ENCODE assay signal across 22 mouse cellular contexts in the genomic region with DNA sequence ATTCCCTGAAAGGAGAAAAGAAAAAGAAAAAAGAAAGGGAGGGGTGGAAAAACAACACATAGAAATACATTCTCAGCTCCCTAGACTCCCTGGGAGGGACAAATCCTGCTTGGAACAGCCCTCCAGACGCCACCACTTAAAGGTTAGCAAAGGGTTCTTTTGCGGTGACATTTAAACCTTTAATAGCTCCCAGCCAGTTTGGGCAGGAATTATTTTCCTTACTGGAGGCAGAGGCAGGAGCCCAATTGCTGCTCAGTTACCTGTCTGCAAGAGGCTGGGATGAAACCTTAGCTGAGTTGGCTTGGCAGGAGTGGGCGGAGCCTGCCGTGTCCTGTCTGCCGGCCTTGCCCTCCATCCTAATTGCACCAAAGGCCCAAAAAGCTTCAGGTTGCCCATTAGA.
DNase-seq lines count a peak whose midpoint lies in the region; ATAC-seq and TF ChIP-seq lines count a peak whose summit lies in the region.
"Had no signal": no experiment of that assay in that cellular context is flagged by ENCODE, and none has a peak within 500 bp of the region (broad histone marks: within the 10 kb centered on the region; RNA-seq: fewer than 3 reads in every experiment).

No protein-coding gene starts in this region.

- no peak overlapping the region for H3K4me3 ChIP-seq in lung, postnatal 0 days (ENCODE audit: low read depth, low read length)
- H3K4me3 ChIP-seq in embryonic facial prominence, embryonic 10.5 days: no peak overlapping the region
- no peak overlapping the region for H3K4me3 ChIP-seq in kidney, embryonic 16.5 days (ENCODE audit: low read length)
- H3K4me3 ChIP-seq in limb, embryonic 14.5 days (replicated peaks; ENCODE audit: low read length): no peak overlapping the region
- no peak overlapping the region for H3K4me3 ChIP-seq in hindbrain, embryonic 11.5 days (ENCODE audit: low read depth, low read length)
- H3K4me3 ChIP-seq in hindbrain, embryonic 10.5 days: no peak overlapping the region
- H3K4me3 ChIP-seq: forebrain, embryonic 12.5 days; liver, embryonic 13.5 days; midbrain, embryonic 12.5 days; neural tube, embryonic 12.5 days had no signal

- no peak overlapping the region for H3K4me2 ChIP-seq in lung, postnatal 0 days (replicated peaks; ENCODE audit: low read depth, low read length)
- H3K4me2 ChIP-seq in kidney, embryonic 16.5 days (replicated peaks; ENCODE audit: low read depth, low read length): no peak overlapping the region
- no peak overlapping the region for H3K4me2 ChIP-seq in limb, embryonic 14.5 days (replicated peaks; ENCODE audit: low read depth, low read length, severe bottlenecking)
- H3K4me2 ChIP-seq in hindbrain, embryonic 11.5 days (replicated peaks; ENCODE audit: low read depth, low read length): no peak overlapping the region
- H3K4me2 ChIP-seq: forebrain, embryonic 12.5 days; heart, embryonic 11.5 days; liver, embryonic 13.5 days; lung, embryonic 14.5 days; midbrain, embryonic 12.5 days; neural tube, embryonic 12.5 days had no signal

- H3K27me3 ChIP-seq in lung, postnatal 0 days (replicated peaks; ENCODE audit: insufficient read depth, low read length): no peaks in the 10 kb centered on the region
- H3K27me3 ChIP-seq in embryonic facial prominence, embryonic 10.5 days (replicated peaks; ENCODE audit: low read depth, poor library complexity, severe bottlenecking): no peaks in the 10 kb centered on the region
- H3K27me3 ChIP-seq in kidney, embryonic 16.5 days (ENCODE audit: insufficient read depth, low read length): no peaks in the 10 kb centered on the region
- H3K27me3 ChIP-seq in limb, embryonic 14.5 days (ENCODE audit: control insufficient read depth, insufficient read depth, low read length): no peaks in the 10 kb centered on the region
- no peaks in the 10 kb centered on the region for H3K27me3 ChIP-seq in hindbrain, embryonic 11.5 days (ENCODE audit: control insufficient read depth, insufficient read depth, low read length)
- H3K27me3 ChIP-seq in hindbrain, embryonic 10.5 days (ENCODE audit: insufficient read depth, poor library complexity, severe bottlenecking): no peaks in the 10 kb centered on the region
- H3K27me3 ChIP-seq: forebrain, embryonic 12.5 days; liver, embryonic 13.5 days; midbrain, embryonic 12.5 days; neural tube, embryonic 12.5 days had no signal

- DNase-seq in lung, postnatal 0 days (ENCODE audit: low spot score): no peak
- DNase-seq in lung, postnatal 14 days: no peak
- peak; percentile 75 for DNase-seq in embryonic facial prominence, embryonic 10.5 days (ENCODE audit: low spot score)
- no peak for DNase-seq in limb, embryonic 14.5 days (ENCODE audit: low spot score)
- DNase-seq in hindbrain, embryonic 11.5 days (ENCODE audit: low spot score): no peak
- no peak for DNase-seq in cerebellum, adult 9-11 months
- no peak for DNase-seq in hindbrain, embryonic 10.5 days (ENCODE audit: low spot score)
- DNase-seq: adrenal gland, postnatal 25 days; cerebellum, adult 11 months; cerebellum, postnatal 25 days; heart, postnatal 14 days; left cerebral cortex, postnatal 4 days; liver, embryonic 13.5 days; thymus, postnatal 4 days had no signal

- 49% methylated on average over 5 of the region's 5 CpGs for WGBS in lung, postnatal 0 days
- 36% methylated on average over 5 of the region's 5 CpGs for WGBS in embryonic facial prominence, embryonic 10.5 days
- 23% methylated on average over 5 of the region's 5 CpGs for WGBS in kidney, embryonic 16.5 days
- WGBS in limb, embryonic 14.5 days: 24% methylated on average over 5 of the region's 5 CpGs
- 63% methylated on average over 5 of the region's 5 CpGs for whole genome bisulfite sequencing in hindbrain, embryonic 11.5 days
- 61% methylated on average over 5 of the region's 5 CpGs for WGBS in hindbrain, embryonic 10.5 days

- no peaks in the 10 kb centered on the region for H3K9me3 ChIP-seq in lung, postnatal 0 days (ENCODE audit: low read length)
- no peaks in the 10 kb centered on the region for H3K9me3 ChIP-seq in embryonic facial prominence, embryonic 10.5 days
- no peaks in the 10 kb centered on the region for H3K9me3 ChIP-seq in kidney, embryonic 16.5 days (ENCODE audit: low read length)
- H3K9me3 ChIP-seq in limb, embryonic 14.5 days (ENCODE audit: control insufficient read depth, low read length): no peaks in the 10 kb centered on the region
- no peaks in the 10 kb centered on the region for H3K9me3 ChIP-seq in hindbrain, embryonic 11.5 days (ENCODE audit: control insufficient read depth, low read length)
- H3K9me3 ChIP-seq in hindbrain, embryonic 10.5 days: no peaks in the 10 kb centered on the region
- H3K9me3 ChIP-seq: forebrain, embryonic 12.5 days; liver, embryonic 13.5 days; midbrain, embryonic 12.5 days; neural tube, embryonic 12.5 days had no signal

- no peak for ATAC-seq in lung, postnatal 0 days
- ATAC-seq in kidney, embryonic 16.5 days (ENCODE audit: low FRiP score, low TSS enrichment): peak; percentile 39; the same call in 1 of the 2 replicates
- peak; percentile 26; the same call in 1 of the 2 replicates for ATAC-seq in limb, embryonic 14.5 days (ENCODE audit: low FRiP score, low read depth)
- ATAC-seq in hindbrain, embryonic 11.5 days (ENCODE audit: low FRiP score): no peak
- ATAC-seq: hindbrain, embryonic 16.5 days; intestine, embryonic 16.5 days had no signal

- no peak for TF ChIP-seq POLR2A in limb, embryonic 14.5 days (IDR thresholded peaks at IDR 0.05; ENCODE audit: borderline replicate concordance, extremely low read depth, insufficient read depth, insufficient read length)

- 0 out of 2 replicates have a peak overlapping the region, but pooled peaks have one; percentile 32 for H3K27ac ChIP-seq in lung, postnatal 0 days (ENCODE audit: low read length)
- no peak overlapping the region for H3K27ac ChIP-seq in embryonic facial prominence, embryonic 10.5 days (replicated peaks)
- H3K27ac ChIP-seq in kidney, embryonic 16.5 days (ENCODE audit: low read length): peak overlapping the region; percentile 37; the same call in 1 of the 2 replicates
- H3K27ac ChIP-seq in limb, embryonic 14.5 days (replicated peaks; ENCODE audit: low read depth, low read length): no peak overlapping the region
- H3K27ac ChIP-seq in hindbrain, embryonic 11.5 days (ENCODE audit: low read depth, low read length): no peak overlapping the region
- no peak overlapping the region for H3K27ac ChIP-seq in hindbrain, embryonic 10.5 days
- H3K27ac ChIP-seq: forebrain, embryonic 12.5 days; liver, embryonic 13.5 days; midbrain, embryonic 12.5 days; neural tube, embryonic 12.5 days had no signal

- H3K4me1 ChIP-seq in lung, postnatal 0 days (ENCODE audit: insufficient read depth, low read depth, low read length): no peaks in the 10 kb centered on the region
- peaks cover 18% of the 10 kb centered on the region for H3K4me1 ChIP-seq in embryonic facial prominence, embryonic 10.5 days
- peaks cover 10% of the 10 kb centered on the region; the same call in 1 of the 2 replicates for H3K4me1 ChIP-seq in kidney, embryonic 16.5 days (ENCODE audit: insufficient read depth, low read length)
- H3K4me1 ChIP-seq in limb, embryonic 14.5 days (ENCODE audit: control insufficient read depth, insufficient read depth, low read length): no peaks in the 10 kb centered on the region
- no peaks in the 10 kb centered on the region for H3K4me1 ChIP-seq in hindbrain, embryonic 11.5 days (replicated peaks; ENCODE audit: control insufficient read depth, insufficient read depth, low read length)
- 0 out of 2 replicates have a peak, but pooled peaks cover 4% of the 10 kb centered on the region for H3K4me1 ChIP-seq in hindbrain, embryonic 10.5 days (replicated peaks)
- H3K4me1 ChIP-seq: forebrain, embryonic 12.5 days; liver, embryonic 13.5 days; midbrain, embryonic 12.5 days; neural tube, embryonic 12.5 days had no signal

- no peak for TF ChIP-seq CTCF in lung, postnatal 0 days (IDR thresholded peaks at IDR 0.05)

- no peaks in the 10 kb centered on the region for H3K36me3 ChIP-seq in lung, postnatal 0 days (ENCODE audit: insufficient read depth, low read length)
- no peaks in the 10 kb centered on the region for H3K36me3 ChIP-seq in embryonic facial prominence, embryonic 10.5 days (replicated peaks)
- no peaks in the 10 kb centered on the region for H3K36me3 ChIP-seq in kidney, embryonic 16.5 days (ENCODE audit: insufficient read depth, low read length)
- H3K36me3 ChIP-seq in limb, embryonic 14.5 days (ENCODE audit: control insufficient read depth, insufficient read depth, low read length): no peaks in the 10 kb centered on the region
- H3K36me3 ChIP-seq in hindbrain, embryonic 11.5 days (ENCODE audit: control insufficient read depth, insufficient read depth, low read length): no peaks in the 10 kb centered on the region
- no peaks in the 10 kb centered on the region for H3K36me3 ChIP-seq in hindbrain, embryonic 10.5 days
- H3K36me3 ChIP-seq: forebrain, embryonic 12.5 days; liver, embryonic 13.5 days; midbrain, embryonic 12.5 days; neural tube, embryonic 12.5 days had no signal

- no peak for TF ChIP-seq EP300 in lung, postnatal 0 days (IDR thresholded peaks at IDR 0.05)

- no peak overlapping the region for H3K9ac ChIP-seq in lung, postnatal 0 days (replicated peaks; ENCODE audit: low read depth)
- H3K9ac ChIP-seq in kidney, embryonic 16.5 days (replicated peaks; ENCODE audit: low read length): no peak overlapping the region
- no peak overlapping the region for H3K9ac ChIP-seq in limb, embryonic 14.5 days (ENCODE audit: low read depth, low read length, severe bottlenecking)
- H3K9ac ChIP-seq in hindbrain, embryonic 11.5 days (ENCODE audit: low read depth, low read length): no peak overlapping the region
- H3K9ac ChIP-seq: forebrain, embryonic 12.5 days; liver, embryonic 13.5 days; lung, embryonic 14.5 days; midbrain, embryonic 12.5 days; neural tube, embryonic 12.5 days had no signal

Comparison
In these comparisons a context has a peak if more than half of its experiments do, and no peak if none do; other contexts are left out.
1. ATAC-seq: peak in kidney, embryonic 16.5 days (single experiment) and limb, embryonic 14.5 days (single experiment); none in lung, postnatal 0 days (single experiment) and hindbrain, embryonic 11.5 days (single experiment).
2. H3K27ac ChIP-seq: peak in lung, postnatal 0 days (single experiment) and kidney, embryonic 16.5 days (single experiment); none in embryonic facial prominence, embryonic 10.5 days (single experiment), limb, embryonic 14.5 days (single experiment), hindbrain, embryonic 11.5 days (single experiment) and hindbrain, embryonic 10.5 days (single experiment).